Mouse (Mus musculus): Measurements from ENCODE around the gene Nckap5.
A peak's percentile ranks its signal among the peaks of the same experiment; 100 is the strongest.

Nckap5 gene

GRCm38 (mm10) chr1:126766971-126767370, 63.6 kb downstream of the Nckap5 start:
- ATAC-seq (ENCODE audit: insufficient number of reproducible peaks, low FRiP score, low TSS enrichment) = no peak

DNA sequence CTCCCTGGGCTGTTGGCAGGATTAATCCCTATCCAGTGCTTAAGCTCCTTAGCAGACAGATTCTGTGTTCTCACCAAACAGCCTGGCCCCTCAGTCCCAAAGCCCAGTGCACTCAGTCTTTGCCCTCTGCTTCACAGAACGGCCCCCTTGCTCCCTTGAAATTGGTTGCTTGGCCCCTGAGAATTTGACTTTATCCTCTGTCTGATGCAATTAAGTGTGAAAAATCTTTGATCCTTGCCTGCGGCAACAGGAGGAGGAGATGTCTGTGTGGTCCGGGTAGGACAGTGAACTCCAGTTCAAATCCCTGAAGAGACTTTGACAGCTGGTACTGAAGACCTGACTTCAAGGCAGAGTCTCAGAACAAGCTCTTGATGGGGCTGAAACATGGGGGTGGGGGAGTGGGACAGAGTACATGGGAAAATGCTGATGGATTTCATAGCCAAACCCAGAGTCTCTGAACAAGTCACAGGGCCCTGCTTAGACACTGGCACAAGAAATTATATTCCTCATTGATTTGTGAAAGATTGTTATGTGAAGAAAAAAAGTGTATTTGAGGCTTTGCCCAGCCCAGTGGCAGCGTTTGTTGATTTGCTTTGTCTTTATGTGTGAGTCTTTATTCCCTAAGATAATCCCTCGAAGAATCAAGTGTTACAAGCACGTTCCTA, 65.0 kb downstream of the Nckap5 start:
- no peak for ATAC-seq (ENCODE audit: insufficient number of reproducible peaks, low FRiP score, low TSS enrichment)

DNA sequence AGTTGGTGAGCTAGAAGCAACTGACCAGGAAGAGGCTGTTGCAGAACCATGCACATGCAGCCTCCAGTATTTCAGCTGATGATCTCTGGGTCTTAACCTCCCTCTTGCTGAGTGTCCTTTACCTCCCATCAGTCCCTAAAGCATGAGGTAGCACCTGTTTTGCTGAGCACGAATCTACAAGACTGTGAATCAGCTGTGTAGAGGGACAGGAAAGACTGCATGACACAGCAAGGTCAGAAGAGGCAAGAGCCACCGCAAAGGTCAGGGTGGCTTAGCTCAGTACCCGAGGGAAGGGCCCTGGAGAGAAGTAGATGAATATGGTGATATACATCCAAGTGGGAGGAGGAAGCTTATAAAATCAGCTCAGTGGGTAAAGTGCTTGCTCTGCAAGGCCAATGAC, 66.4 kb downstream of the Nckap5 start:
- no peak for ATAC-seq (ENCODE audit: insufficient number of reproducible peaks, low FRiP score, low TSS enrichment)

GRCm38 (mm10) chr1:126763192-126763591, 67.4 kb downstream of the Nckap5 start:
- ATAC-seq (ENCODE audit: insufficient number of reproducible peaks, low FRiP score, low TSS enrichment) = no peak

- ATAC-seq (ENCODE audit: insufficient number of reproducible peaks, low FRiP score, low TSS enrichment) = no peak
Observed at GRCm38 (mm10) chr1:126760386-126760785, 70.2 kb downstream of the Nckap5 start.

DNA sequence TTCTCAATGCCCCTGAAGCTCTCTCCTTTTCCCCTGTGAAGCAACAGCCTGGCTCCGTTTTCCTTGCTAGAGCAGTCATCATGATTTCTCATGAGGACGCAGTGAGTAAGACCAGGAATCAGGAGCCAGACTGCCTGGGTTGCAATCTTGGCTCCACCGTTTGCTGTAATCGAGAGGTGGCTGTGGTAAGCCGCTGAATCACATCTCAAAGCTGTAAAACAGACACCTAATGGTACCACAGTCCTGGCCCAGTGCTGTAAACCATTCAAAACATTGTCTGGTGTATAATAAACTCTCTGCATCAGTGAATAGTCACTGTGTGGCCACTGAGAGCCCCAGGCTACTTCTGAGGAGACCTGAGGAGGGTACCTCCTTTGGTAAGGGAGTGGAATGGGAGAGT, 74.9 kb downstream of the Nckap5 start:
- ATAC-seq (ENCODE audit: insufficient number of reproducible peaks, low FRiP score, low TSS enrichment) = no peak

DNA sequence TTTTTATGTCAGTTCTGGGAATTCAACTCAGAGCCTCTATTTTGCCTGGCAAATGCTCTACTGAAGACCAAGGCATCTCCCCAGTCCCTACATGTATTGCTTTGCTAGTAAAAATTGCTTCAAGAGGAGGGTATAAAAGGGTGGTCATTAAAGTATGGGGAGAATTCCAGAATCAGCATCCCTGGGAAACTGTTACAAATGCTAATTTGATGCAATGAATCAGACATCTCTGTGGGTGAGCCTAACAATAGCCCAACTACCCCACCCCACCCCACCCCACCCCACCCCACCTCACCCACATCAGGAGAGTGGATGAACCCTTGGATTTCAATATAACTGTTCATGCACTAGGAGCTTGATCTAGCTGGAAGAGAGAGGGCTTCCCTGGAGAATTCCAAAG, 77.0 kb downstream of the Nckap5 start:
- no peak for ATAC-seq (ENCODE audit: insufficient number of reproducible peaks, low FRiP score, low TSS enrichment)

GRCm38 (mm10) chr1:126752247-126753037, 78.2 kb downstream of the Nckap5 start:
- no peak for ATAC-seq (ENCODE audit: insufficient number of reproducible peaks, low FRiP score, low TSS enrichment)

- ATAC-seq (ENCODE audit: insufficient number of reproducible peaks, low FRiP score, low TSS enrichment) = no peak
Observed at GRCm38 (mm10) chr1:126751137-126751536, 79.5 kb downstream of the Nckap5 start.

DNA sequence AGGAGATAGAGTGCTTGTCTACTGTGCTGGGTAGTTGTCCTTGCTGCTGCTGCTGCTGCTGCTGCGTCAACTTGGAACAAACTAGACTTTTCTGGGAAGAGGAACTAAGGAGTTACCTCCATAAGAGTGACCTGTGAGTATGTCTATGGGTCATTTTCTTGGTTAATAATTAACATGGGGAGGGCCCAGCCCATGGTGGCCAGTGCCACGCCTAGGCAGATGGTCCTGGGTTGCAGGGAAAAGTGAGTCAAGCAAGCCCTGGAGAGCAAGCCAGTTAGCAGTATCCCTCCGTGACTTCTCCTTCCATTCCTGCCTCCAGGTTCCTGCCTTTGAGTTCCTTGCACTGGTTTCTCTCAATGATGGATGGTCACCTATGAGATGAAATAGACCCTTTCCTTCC, 80.4 kb downstream of the Nckap5 start:
- no peak for ATAC-seq (ENCODE audit: insufficient number of reproducible peaks, low FRiP score, low TSS enrichment)

GRCm38 (mm10) chr1:126747914-126748313, 82.7 kb downstream of the Nckap5 start:
- ATAC-seq (ENCODE audit: insufficient number of reproducible peaks, low FRiP score, low TSS enrichment) = no peak

DNA sequence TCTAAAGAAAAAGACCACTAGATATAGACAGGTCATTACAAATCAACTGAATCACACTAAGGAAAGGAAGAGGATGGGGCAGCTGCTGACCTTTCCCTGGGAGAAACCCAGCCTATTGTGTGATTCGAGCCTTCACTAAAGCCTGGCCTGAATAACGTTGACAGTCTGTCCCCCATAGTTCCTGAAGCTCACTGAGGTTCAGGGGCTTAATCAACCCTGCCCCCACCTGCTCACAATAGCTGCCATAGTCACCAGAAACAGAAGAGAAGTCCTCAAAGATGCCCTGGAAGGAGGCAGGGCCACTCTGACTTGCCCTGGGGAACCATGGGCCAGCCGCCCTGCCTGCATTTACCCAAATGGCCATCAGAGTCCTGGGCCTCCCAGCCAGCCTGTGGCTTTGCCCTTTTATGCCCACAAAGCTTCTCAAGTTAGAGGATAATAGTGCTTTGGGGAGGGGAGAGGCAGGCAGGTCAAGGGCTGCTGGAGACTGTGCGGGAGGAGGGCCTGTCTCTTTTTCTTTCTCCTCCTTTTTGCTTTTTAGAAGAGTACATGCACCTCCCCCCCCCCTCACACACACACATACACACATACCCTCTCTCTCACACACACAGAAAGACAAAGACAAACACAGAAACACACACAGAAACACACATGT, 85.0 kb downstream of the Nckap5 start:
- no peak for ATAC-seq (ENCODE audit: insufficient number of reproducible peaks, low FRiP score, low TSS enrichment)

- no peak for ATAC-seq (ENCODE audit: insufficient number of reproducible peaks, low FRiP score, low TSS enrichment)
Observed at GRCm38 (mm10) chr1:126744631-126745305, 85.8 kb downstream of the Nckap5 start.

GRCm38 (mm10) chr1:126738291-126738640, 92.3 kb downstream of the Nckap5 start:
- 0 out of 2 replicates have a peak, but pooled peaks have one; percentile 17 for ATAC-seq (ENCODE audit: insufficient number of reproducible peaks, low FRiP score, low TSS enrichment)

- peak; percentile 26; the same call in 1 of the 2 replicates for ATAC-seq (ENCODE audit: insufficient number of reproducible peaks, low FRiP score, low TSS enrichment)
Observed at GRCm38 (mm10) chr1:126737554-126738290, 92.9 kb downstream of the Nckap5 start.

GRCm38 (mm10) chr1:126731691-126732090, 98.9 kb downstream of the Nckap5 start:
- ATAC-seq (ENCODE audit: insufficient number of reproducible peaks, low FRiP score, low TSS enrichment) = no peak

DNA sequence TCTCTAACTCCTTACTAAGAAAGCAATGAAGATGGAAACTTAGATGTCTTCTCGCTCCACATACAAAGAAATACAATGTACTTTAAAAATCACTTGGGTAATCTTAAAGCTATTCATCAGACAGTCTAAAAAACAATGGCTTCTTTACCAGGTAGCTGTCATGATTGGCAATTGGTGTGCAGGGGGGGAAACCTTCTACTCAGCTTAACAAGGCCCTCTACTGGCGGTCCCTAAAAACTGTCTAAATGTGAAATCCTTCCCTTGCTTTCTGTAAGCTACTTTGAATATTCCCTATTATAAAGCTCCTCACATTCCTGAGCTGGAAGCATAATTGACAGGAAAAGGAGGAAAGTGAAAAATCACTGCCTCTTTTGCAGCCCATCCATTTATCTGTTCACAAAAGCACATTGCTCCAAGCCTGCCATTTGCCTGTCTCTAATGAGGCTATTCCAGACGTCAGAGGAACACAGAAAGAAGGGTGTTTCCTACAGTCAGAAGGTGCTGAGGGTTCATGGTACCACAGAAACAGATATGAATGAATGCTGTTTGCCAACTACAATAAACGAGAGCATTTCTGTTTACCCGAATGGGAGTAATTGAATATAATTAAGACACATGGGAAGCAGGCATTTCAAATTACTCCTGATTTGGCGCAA, 104.1 kb downstream of the Nckap5 start:
- 0 out of 2 replicates have a peak, but pooled peaks have one; percentile 33 for ATAC-seq (ENCODE audit: insufficient number of reproducible peaks, low FRiP score, low TSS enrichment)

DNA sequence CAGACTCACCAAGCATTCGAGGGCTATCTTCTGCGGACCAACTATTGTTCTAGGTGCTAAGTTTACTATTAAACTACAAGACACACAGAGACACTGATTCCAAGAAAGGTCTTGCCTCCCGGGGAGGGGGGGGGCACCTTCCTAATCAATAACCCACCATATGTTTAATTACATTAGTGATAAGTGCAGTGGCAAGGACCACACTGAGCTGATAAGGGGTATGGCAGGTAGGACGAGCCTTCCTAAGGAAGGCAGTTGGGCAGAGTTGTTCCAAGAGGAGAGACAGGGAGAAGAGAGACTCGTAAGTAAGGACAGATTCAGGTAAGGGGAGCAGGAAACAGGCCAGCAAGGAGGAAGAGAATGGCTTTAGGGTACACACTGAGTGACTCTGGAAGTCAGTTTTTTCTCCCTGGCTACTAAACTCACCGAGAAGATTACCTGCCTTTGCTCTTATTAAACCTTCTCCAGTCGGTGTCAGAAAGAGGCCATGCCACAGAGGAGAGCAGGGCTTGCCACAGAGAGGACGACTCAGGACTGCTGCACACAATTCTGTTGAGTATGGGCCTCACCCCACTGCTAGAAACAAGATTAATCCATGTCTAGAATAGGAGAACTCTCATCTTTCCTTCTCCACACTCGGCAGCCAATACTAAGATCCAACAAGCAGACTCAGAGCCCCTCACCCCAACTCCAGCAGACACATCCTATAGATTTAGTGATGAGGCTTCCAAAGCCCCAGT, 104.8 kb downstream of the Nckap5 start:
- ATAC-seq (ENCODE audit: insufficient number of reproducible peaks, low FRiP score, low TSS enrichment) = no peak

GRCm38 (mm10) chr1:126721917-126722316, 108.7 kb downstream of the Nckap5 start:
- no peak for ATAC-seq (ENCODE audit: insufficient number of reproducible peaks, low FRiP score, low TSS enrichment)

Measured in cerebellum, adult (tissue).